Mouse (Mus musculus) forebrain, embryonic 11.5 days (tissue): Measurements from ENCODE around the gene Tmem248. TPM values are rescaled to one million over a fixed set of nuclear protein-coding genes. Genes with fewer than 3 reads are reported as not detected.

Experiments
- ATAC-seq: fragments of 200-750 bp; cut with Nextera tagmentation; replicated peaks from 2 replicates; pipeline ENCODE4 v1.8.0; 2017; ENCODE audit warnings: moderate TSS enrichment; ENCODE audit not compliant: low FRiP score
- DNase-seq: peaks from one replicate; pipeline ENCODE4 v3.0.0-alpha.2; 2017; ENCODE audit warnings: low spot score
- H3K27ac ChIP-seq: fragments of 300-500 bp; sonication (generic); 2 replicates; pipeline ENCODE4 v1.5.1; 2014; ENCODE audit warnings: low read depth, low read length
- H3K27me3 ChIP-seq: fragments of 300-500 bp; sonication (generic); 2 replicates; pipeline ENCODE4 v1.6.1; 2014; ENCODE audit warnings: mild to moderate bottlenecking, low read length, mixed read lengths; ENCODE audit not compliant: control insufficient read depth, insufficient read depth
- H3K36me3 ChIP-seq: fragments of 300-500 bp; sonication (generic); 2 replicates; pipeline ENCODE4 v1.6.1; 2014; ENCODE audit warnings: mild to moderate bottlenecking, low read length, moderate library complexity, mixed read lengths; ENCODE audit not compliant: control insufficient read depth, insufficient read depth
- H3K4me1 ChIP-seq: fragments of 300-500 bp; sonication (generic); replicated peaks from 2 replicates; pipeline ENCODE4 v1.6.1; 2014; ENCODE audit warnings: low read length, mixed read lengths; ENCODE audit not compliant: control insufficient read depth, insufficient read depth
- H3K4me2 ChIP-seq: fragments of 300-500 bp; sonication (generic); 2 replicates; pipeline ENCODE4 v1.6.1; 2014; ENCODE audit warnings: low read depth, mild to moderate bottlenecking, low read length, moderate library complexity, mixed read lengths; ENCODE audit not compliant: severe bottlenecking
- H3K4me3 ChIP-seq: fragments of 300-500 bp; sonication (generic); 2 replicates; pipeline ENCODE4 v1.5.1; 2014; ENCODE audit warnings: low read depth, low read length
- H3K9ac ChIP-seq: fragments of 300-500 bp; sonication (generic); 2 replicates; pipeline ENCODE4 v1.6.1; 2014; ENCODE audit warnings: low read length
- H3K9me3 ChIP-seq: fragments of 300-500 bp; sonication (generic); 2 replicates; pipeline ENCODE4 v1.6.1; 2016; ENCODE audit warnings: low read length, mixed read lengths; ENCODE audit not compliant: control insufficient read depth
- WGBS: fragments of 180-500 bp; shearing (Covaris S2); extraction: QIAGEN DNeasy Blood & Tissue Kit; methylation state at CpG from one replicate; pipeline ENCODE4 v1.1.7; 2014; 5-methylcytosine and 5-hydroxymethylcytosine counted together
- polyA plus RNA-seq: library from polyadenylated mRNA; unstranded; fragments of >200 nt; fragmentation: Nextera tagmentation; extraction: Ambion mirVana; gene quantifications from 2 replicates; pipeline ENCODE4 v1.2.1, GENCODE M21; 2014

Gene Tmem248
- polyA plus RNA-seq, 1 experiment from 2014 or later, result 34.7 TPM

GRCm38 (mm10) chr5:130272344-130272743, 55.5 kb downstream of the Tmem248 start:
- Histone ChIP-seq H3K27me3 (no peaks in the 10 kb centered on the region), H3K27ac (no peak overlapping the region), H3K4me2 (no peak overlapping the region), H3K9ac (no peak overlapping the region), H3K4me3 (no peak overlapping the region), H3K36me3 (peaks cover 6% of the 10 kb centered on the region; the same call in 1 of the 2 replicates), H3K9me3 (no peaks in the 10 kb centered on the region), H3K4me1 (no peaks in the 10 kb centered on the region)
- no peak for DNase-seq
- 90% methylated on average over 1 of the region's 1 CpGs for WGBS
- ATAC-seq, result no peak

- WGBS, result 92% methylated on average over 6 of the region's 6 CpGs
- Histone ChIP-seq H3K36me3 (peaks cover 3% of the 10 kb centered on the region; the same call in 1 of the 2 replicates), H3K4me3 (no peak overlapping the region), H3K27me3 (no peaks in the 10 kb centered on the region), H3K9me3 (no peaks in the 10 kb centered on the region), H3K4me2 (no peak overlapping the region), H3K27ac (no peak overlapping the region), H3K4me1 (no peaks in the 10 kb centered on the region), H3K9ac (no peak overlapping the region)
- DNase-seq (no peak), ATAC-seq (no peak)
Observed at GRCm38 (mm10) chr5:130273046-130273445, 56.2 kb downstream of the Tmem248 start.

- Histone ChIP-seq H3K36me3 (peaks cover 7% of the 10 kb centered on the region; the same call in 1 of the 2 replicates), H3K27ac (no peak overlapping the region), H3K9me3 (no peaks in the 10 kb centered on the region), H3K4me1 (no peaks in the 10 kb centered on the region), H3K4me2 (no peak overlapping the region), H3K9ac (no peak overlapping the region), H3K4me3 (no peak overlapping the region), H3K27me3 (no peaks in the 10 kb centered on the region)
- ATAC-seq, result no peak
- 59% methylated on average over 4 of the region's 4 CpGs for WGBS
- DNase-seq, result no peak
Observed at GRCm38 (mm10) chr5:130275509-130275908, 58.6 kb downstream of the Tmem248 start.

- no peaks in the 10 kb centered on the region for H3K4me1 ChIP-seq
- H3K9ac ChIP-seq, result no peak overlapping the region
- DNase-seq, result no peak
- no peaks in the 10 kb centered on the region for H3K27me3 ChIP-seq
- H3K4me3 ChIP-seq, result no peak overlapping the region
- no peak overlapping the region for H3K4me2 ChIP-seq
- H3K9me3 ChIP-seq, result no peaks in the 10 kb centered on the region
- H3K36me3 ChIP-seq, result peaks cover 7% of the 10 kb centered on the region; the same call in 1 of the 2 replicates
- no peak overlapping the region for H3K27ac ChIP-seq
- 93% methylated on average over 7 of the region's 7 CpGs for WGBS
- ATAC-seq, result no peak
Observed at GRCm38 (mm10) chr5:130278011-130278472, 61.2 kb downstream of the Tmem248 start.

- WGBS, result 96% methylated on average over 9 of the region's 9 CpGs
- no peaks in the 10 kb centered on the region for H3K4me1 ChIP-seq
- peaks cover 3% of the 10 kb centered on the region for H3K9me3 ChIP-seq
- no peak overlapping the region for H3K4me2 ChIP-seq
- H3K27me3 ChIP-seq, result no peaks in the 10 kb centered on the region
- H3K4me3 ChIP-seq, result no peak overlapping the region
- H3K36me3 ChIP-seq, result peaks cover 6% of the 10 kb centered on the region; the same call in 1 of the 2 replicates
- H3K27ac ChIP-seq, result no peak overlapping the region
- no peak for DNase-seq
- no peak for ATAC-seq
- no peak overlapping the region for H3K9ac ChIP-seq
Observed at GRCm38 (mm10) chr5:130283079-130283732, 66.3 kb downstream of the Tmem248 start.

- Histone ChIP-seq H3K9me3 (peaks cover 3% of the 10 kb centered on the region), H3K27ac (no peak overlapping the region), H3K4me2 (no peak overlapping the region), H3K4me3 (no peak overlapping the region), H3K4me1 (no peaks in the 10 kb centered on the region), H3K27me3 (no peaks in the 10 kb centered on the region), H3K9ac (no peak overlapping the region), H3K36me3 (peaks cover 7% of the 10 kb centered on the region)
- 93% methylated on average over 7 of the region's 7 CpGs for WGBS
- ATAC-seq, result no peak
- DNase-seq, result no peak
Observed at GRCm38 (mm10) chr5:130288106-130288505, 71.2 kb downstream of the Tmem248 start.

- H3K9ac ChIP-seq, result no peak overlapping the region
Observed at GRCm38 (mm10) chr5:130290242-130290641, 73.4 kb downstream of the Tmem248 start.

GRCm38 (mm10) chr5:130290775-130291174, 73.9 kb downstream of the Tmem248 start:
- Histone ChIP-seq H3K9me3 (no peaks in the 10 kb centered on the region), H3K4me3 (no peak overlapping the region), H3K9ac (no peak overlapping the region), H3K4me2 (no peak overlapping the region), H3K27ac (no peak overlapping the region), H3K36me3 (peaks cover 5% of the 10 kb centered on the region), H3K27me3 (no peaks in the 10 kb centered on the region), H3K4me1 (no peaks in the 10 kb centered on the region)
- DNase-seq, result no peak
- WGBS, result 95% methylated on average over 12 of the region's 12 CpGs
- ATAC-seq, result no peak

More at GRCm38 (mm10) chr5:130290242-130290641, 73.4 kb downstream of the Tmem248 start:
- Histone ChIP-seq H3K27me3 (no peaks in the 10 kb centered on the region), H3K4me1 (no peaks in the 10 kb centered on the region), H3K4me2 (no peak overlapping the region), H3K27ac (no peak overlapping the region), H3K9me3 (no peaks in the 10 kb centered on the region), H3K36me3 (peaks cover 5% of the 10 kb centered on the region), H3K4me3 (no peak overlapping the region)
- 97% methylated on average over 6 of the region's 6 CpGs for WGBS
- ATAC-seq (no peak), DNase-seq (no peak)

GRCm38 (mm10) chr5:130292976-130293375, 76.1 kb downstream of the Tmem248 start:
- WGBS, result 97% methylated on average over 4 of the region's 4 CpGs
- H3K27ac ChIP-seq, result no peak overlapping the region
- H3K4me1 ChIP-seq, result no peaks in the 10 kb centered on the region
- H3K4me3 ChIP-seq, result no peak overlapping the region
- no peak overlapping the region for H3K9ac ChIP-seq
- H3K27me3 ChIP-seq, result no peaks in the 10 kb centered on the region
- DNase-seq (no peak), ATAC-seq (no peak)
- no peaks in the 10 kb centered on the region for H3K9me3 ChIP-seq
- H3K4me2 ChIP-seq, result no peak overlapping the region
- H3K36me3 ChIP-seq, result peaks cover 10% of the 10 kb centered on the region
